Mouse (Mus musculus): ENCODE data around the gene Tbcc.

DNA sequence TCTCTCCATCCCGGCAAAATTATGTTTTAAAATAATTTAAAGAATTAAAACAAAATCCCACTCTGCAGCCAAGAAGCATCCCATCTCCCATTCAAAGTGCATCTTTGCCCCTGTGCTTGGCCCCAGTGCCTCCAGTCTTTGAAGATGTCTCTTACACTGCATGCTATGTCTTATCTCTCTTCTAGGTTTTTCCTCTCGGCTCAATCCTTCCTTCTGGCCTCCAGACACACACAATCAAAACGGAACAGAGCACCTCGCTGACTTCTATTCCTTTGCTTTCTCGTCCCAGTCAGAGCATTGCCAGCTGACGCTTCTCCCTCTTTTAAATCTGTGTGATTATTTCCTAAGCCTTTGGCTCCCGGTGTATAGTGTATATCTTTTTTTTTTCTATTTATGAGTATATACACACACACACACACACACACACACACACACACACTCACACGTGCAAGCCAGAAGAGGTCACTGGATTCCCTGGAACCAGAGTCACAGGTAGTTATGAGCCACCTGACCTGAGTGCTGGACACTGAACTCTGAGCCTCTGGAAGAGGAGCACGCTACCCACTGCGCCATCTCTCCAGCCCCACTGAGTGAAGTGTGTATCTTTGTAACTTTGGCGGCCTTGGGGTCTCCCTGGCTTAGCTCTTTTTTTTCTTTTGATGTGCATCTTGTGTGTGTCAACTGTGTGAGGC, 5.1 kb upstream of the Tbcc start:
- TF ChIP-seq CTCF (IDR thresholded peaks at IDR 0.05; ENCODE audit: low read depth) (no peak), EP300 (optimal IDR thresholded peaks at IDR 0.05) (no peak)

All from stomach, postnatal 0 days (tissue).